Mouse (Mus musculus) MEL (cell line): ENCODE measurements around the gene Crocc.

Experiments
- BHLHE40 ChIP-seq: IDR thresholded peaks from 2 replicates; pipeline ENCODE4 v1.6.1; 2012; ENCODE audit warnings: low read depth, mild to moderate bottlenecking, inconsistent platforms, low read length, improper control_type of control experiment, borderline replicate concordance
- CHD2 ChIP-seq: IDR thresholded peaks from 2 replicates; pipeline ENCODE4 v1.6.1; 2011; ENCODE audit warnings: low read length, improper control_type of control experiment
- CTCF ChIP-seq, 3 experiments: IDR thresholded peaks in 2 of 3; conservative IDR thresholded peaks in 1 of 3; 2 replicates each; pipeline ENCODE4 v1.5.1; 2011 to 2012; ENCODE audit warnings: low read length in 3 of 3, low read depth in 2 of 3, mild to moderate bottlenecking in 2 of 3, improper control_type of control experiment in 1 of 3, inconsistent platforms in 1 of 3, mixed read lengths in 1 of 3, moderate library complexity in 1 of 3; ENCODE audit not compliant: control insufficient read depth in 1 of 3, insufficient read depth in 1 of 3, poor library complexity in 1 of 3, severe bottlenecking in 1 of 3
- ETS1 ChIP-seq: IDR thresholded peaks from 2 replicates; pipeline ENCODE4 v1.6.1; 2012; ENCODE audit warnings: low read depth, mild to moderate bottlenecking, inconsistent platforms, low read length, improper control_type of control experiment, moderate library complexity
- MEF2A ChIP-seq: IDR thresholded peaks from 2 replicates; pipeline ENCODE4 v1.6.1; 2014; ENCODE audit warnings: low read depth, mild to moderate bottlenecking, inconsistent platforms, low read length, improper control_type of control experiment; ENCODE audit not compliant: poor library complexity, insufficient replicate concordance, severe bottlenecking; ENCODE audit errors: extremely low read depth
- MYB ChIP-seq: IDR thresholded peaks from 2 replicates; pipeline ENCODE4 v1.6.1; 2011; ENCODE audit warnings: mild to moderate bottlenecking, low read depth, low read length, improper control_type of control experiment
- POLR2AphosphoS2 ChIP-seq: IDR thresholded peaks from 2 replicates; pipeline ENCODE4 v1.6.1; 2011; ENCODE audit warnings: low read length, improper control_type of control experiment
- SMC3 ChIP-seq: IDR thresholded peaks from 2 replicates; pipeline ENCODE4 v1.6.1; 2011; ENCODE audit warnings: low read depth, low read length, improper control_type of control experiment
- USF1 ChIP-seq: IDR thresholded peaks from 2 replicates; pipeline ENCODE4 v1.6.1; 2014; ENCODE audit warnings: low read depth, mild to moderate bottlenecking, inconsistent platforms, low read length, improper control_type of control experiment, moderate library complexity
- ZC3H11A ChIP-seq: IDR thresholded peaks from 2 replicates; pipeline ENCODE4 v1.6.1; 2012; ENCODE audit warnings: low read depth, mild to moderate bottlenecking, inconsistent platforms, low read length, improper control_type of control experiment

DNA sequence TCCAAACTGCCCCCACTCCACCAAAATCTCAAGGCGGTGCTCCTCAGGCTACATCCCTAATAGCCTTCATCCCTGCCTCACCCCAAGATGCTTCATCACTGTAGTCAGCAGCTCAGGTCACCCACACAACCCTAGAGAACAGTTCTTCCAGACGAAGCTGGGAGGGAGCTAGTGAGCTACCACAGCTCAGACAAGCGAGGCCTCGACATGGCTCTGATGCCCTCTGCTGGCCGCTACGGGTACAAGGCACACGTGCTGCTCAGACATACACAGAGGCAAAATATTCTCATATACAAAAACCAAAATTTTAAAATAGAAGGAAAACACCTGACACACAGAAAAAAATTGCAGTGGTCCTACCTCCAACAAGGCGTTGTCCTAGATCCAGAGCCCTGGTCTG lies 4.8 kb upstream of the Crocc start:
- TF ChIP-seq MEF2A: no peak
- TF ChIP-seq MYB: no peak
- TF ChIP-seq BHLHE40: peak; percentile 81
- TF ChIP-seq CTCF (IDR thresholded peaks at IDR 0.05 in 2 of 3, conservative IDR thresholded peaks at IDR 0.05 in 1 of 3; ENCODE audit: control insufficient read depth in 1 of 3, insufficient read depth in 1 of 3, low read depth in 2 of 3, low read length in 3 of 3, poor library complexity in 1 of 3, severe bottlenecking in 1 of 3): peak; percentile 87 to 99 (median 93)
- TF ChIP-seq ETS1: no peak
- TF ChIP-seq POLR2AphosphoS2: no peak
- no peak for TF ChIP-seq CHD2
- peak; percentile 70 for TF ChIP-seq SMC3
- TF ChIP-seq ZC3H11A: peak; percentile 52
- peak; percentile 79 for TF ChIP-seq USF1
